Mouse (Mus musculus) megakaryocyte progenitor cell, adult 5-6 weeks (primary cell): Measurements from ENCODE around the gene Tnfrsf9. TPM values are rescaled to one million over a fixed set of nuclear protein-coding genes. Genes with fewer than 3 reads are reported as not detected.

Experiments used
- ATAC-seq: replicated peaks from 2 replicates; pipeline ENCODE4 v1.8.0; 2016; ENCODE audit warnings: mild to moderate bottlenecking, moderate TSS enrichment, inconsistent platforms; ENCODE audit not compliant: poor library complexity
- total RNA-seq, 2 experiments: library from RNA; stranded (forward) in 1 of 2; stranded (reverse) in 1 of 2; fragments of 157-497, 149-512 nt in 1 of 2; fragments of 200-1000 nt in 1 of 2; gene quantifications; 2 replicates each; pipeline versions ENCODE4 v1.2.3 to v1.2.4; 2015 to 2017

Tnfrsf9 gene
- total RNA-seq, 2 experiments from 2014 or later, result not detected

DNA sequence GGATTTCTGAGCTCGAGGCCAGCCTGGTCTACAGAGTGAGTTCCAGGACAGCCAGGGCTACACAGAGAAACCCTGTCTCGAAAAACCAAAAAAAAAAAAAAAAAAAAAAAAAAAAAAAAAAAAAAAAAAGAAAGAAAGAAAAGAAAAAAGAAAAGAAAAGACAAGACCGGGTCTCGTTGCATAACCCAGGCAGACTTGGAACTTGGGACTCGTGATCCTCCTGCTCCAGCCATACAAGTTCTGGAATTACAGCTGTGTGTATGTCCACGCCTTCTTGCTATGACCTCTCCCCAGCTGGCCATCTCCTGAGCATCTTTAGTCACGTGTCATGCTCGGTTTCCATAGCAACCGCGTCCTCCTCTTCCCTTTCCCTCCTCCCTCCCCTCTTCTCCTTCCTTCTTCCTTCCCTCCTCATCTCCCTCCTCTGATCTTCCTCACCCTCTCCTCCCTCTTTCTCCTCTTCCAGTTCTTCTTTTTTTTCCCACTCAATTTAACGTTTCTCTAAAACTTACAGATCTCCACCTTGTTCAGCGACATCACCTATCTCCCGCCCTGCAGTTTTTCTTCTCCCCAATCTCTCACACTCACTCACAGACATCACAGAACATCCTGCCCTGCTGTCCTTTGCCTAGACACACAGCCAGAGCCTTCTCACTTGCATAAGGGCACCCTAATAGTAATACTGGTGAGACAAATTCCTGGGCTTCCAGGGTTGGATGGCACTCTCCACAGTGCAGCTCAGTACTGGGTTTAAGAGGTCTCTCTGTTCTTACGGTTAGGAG, 12.8 kb downstream of the Tnfrsf9 start:
- 0 out of 2 replicates have a peak, but pooled peaks have one; percentile 24 for ATAC-seq

DNA sequence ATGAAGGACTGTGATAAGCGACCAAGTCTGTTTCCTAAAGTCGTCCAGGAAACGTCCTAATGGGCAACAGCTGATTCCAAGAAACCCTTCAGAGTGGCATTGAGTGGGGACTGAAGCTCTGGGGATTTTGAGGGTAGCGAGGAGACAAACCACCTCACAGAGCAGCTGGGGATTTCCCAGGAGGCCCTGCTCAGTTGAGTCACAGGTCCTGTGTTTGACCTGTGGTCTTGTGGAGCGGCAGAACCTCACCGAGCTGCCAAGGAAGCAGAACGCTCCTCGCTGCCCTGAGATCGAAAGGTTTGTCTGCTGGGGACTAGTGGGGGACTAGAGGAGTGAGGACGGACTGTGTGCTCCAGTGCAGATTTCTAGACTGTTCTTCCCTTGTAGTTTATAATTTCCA, 13.4 kb downstream of the Tnfrsf9 start:
- ATAC-seq, result no peak

DNA sequence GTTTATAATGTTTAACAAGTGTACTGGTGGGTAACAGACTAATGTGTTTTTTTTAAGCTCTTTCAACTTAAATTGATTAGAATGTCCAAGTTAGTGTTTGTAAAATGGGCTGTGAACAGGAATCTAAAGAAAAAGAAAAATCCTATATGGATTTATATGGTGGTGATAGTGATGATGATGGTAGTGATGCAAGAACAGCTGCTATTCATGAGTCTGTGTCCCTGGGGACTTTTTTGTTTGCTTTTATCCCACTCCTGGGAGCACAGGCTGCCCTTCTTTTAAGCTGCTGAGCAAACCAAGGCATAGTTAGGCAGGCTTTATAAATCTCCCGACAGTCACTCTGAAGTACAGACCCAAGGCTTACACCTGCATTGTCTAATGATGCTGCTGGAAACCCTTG, 19.1 kb downstream of the Tnfrsf9 start:
- no peak for ATAC-seq

DNA sequence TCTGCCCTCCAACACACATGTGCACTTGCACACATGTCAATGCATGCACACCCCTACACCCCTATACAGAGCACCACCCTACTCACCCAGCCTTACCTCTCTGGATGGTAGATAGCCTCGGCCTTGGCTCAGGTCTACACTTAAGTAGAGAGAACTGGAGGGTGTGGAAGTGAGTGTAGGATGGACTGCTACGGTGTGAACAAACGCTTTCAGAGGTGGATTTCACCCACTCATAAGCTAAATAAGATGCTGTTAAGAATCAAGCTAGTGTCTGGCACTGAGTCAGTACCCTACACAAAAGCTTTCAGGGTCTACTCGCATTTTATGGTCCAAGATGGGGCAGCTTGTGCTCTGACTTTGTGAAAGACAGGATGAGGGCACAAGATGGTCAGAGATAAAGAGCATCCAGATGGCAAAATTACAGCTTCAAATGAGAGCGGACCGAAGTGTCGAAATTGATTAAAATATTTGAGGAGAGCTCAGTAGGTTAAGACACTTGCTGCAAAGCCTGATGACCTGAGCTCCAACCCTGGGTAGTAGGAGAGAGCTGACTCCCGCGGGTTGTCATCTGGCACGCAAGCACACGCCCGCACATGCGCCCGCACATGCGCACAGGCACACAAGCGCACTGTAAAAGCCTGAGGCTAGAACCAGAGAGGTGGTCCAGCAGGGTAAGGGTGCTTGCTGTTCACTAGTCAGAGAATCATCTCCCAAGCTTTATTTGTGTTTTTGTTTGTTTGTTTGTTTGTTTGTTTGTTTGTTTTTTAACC, 23.1 kb downstream of the Tnfrsf9 start:
- ATAC-seq, result no peak

DNA sequence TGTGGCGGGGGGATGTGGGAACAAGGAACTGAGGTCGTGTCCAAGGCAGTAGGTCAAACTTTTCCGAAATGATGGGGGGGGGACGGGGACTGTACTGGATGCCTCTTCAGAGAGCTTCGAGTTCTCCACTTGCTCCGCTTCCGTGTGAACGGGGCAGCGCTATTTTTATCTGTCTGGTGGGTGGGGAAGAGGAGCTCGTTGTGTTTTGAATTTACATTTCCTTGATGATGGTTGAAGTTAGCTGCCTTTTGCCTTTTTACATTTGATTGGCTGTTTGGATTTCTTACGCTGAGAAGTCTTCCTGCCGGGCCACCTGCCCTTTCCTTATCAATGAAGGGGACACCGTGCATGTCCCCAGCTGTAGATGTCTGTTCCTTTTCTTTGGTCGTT, 23.7 kb downstream of the Tnfrsf9 start:
- 0 out of 2 replicates have a peak, but pooled peaks have one; percentile 31 for ATAC-seq

DNA sequence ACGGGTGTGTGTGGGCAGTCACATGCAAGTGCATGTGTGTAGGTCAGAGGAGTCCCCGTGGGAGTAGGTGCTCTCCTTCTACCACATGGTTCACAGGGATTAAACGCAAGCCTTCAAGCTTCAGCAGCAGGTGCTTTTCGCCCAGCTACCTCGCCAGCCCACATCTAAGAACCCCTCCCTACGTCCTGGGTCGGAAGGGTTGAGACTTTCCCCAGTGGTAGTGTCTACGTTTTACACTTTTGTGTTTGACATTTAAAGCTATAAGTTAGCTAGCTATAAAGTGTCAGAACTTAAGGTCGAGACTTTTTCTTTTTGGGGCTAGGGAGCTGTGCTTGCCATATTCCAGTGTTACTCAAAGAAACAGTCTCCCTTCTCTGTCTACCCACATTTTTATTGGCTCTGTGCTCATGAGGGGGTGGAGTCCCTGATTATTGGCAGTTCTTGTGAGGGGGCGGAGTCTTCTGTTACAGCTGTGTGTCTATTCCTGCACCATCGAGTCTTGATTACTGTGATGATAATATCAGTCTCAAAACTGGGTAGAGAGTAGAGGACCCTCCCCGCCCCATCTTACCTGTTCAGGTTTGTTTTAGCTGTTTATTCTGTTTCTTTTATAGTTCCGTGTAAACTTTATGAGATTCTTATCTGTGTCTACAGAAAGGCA, 25.8 kb downstream of the Tnfrsf9 start:
- ATAC-seq, result no peak

DNA sequence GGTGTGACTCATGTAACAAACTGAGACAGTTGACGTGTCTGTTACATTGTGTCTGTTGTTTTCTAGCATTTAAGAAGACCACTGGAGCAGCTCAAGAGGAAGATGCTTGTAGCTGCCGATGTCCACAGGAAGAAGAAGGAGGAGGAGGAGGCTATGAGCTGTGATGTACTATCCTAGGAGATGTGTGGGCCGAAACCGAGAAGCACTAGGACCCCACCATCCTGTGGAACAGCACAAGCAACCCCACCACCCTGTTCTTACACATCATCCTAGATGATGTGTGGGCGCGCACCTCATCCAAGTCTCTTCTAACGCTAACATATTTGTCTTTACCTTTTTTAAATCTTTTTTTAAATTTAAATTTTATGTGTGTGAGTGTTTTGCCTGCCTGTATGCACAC, 30.3 kb downstream of the Tnfrsf9 start:
- ATAC-seq, result no peak

DNA sequence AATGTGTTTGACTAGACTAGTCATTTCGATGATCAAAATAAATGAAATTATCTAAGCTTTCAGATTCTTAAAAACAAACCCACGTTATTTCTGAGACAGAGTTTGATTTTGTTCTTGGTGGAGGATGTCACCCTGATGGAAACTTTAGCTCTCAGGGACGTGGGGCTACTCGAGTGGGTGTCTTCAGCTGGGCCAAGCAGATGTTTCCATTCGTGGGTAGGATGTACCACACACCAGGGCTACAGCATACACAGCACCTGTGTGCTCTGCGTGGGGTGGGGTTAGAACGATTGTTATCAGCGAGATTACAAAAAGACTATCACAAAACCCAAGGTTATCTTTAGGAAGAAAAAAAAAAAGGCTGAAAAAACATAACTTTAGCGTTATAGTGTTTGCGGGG, 36.6 kb downstream of the Tnfrsf9 start:
- no peak for ATAC-seq

DNA sequence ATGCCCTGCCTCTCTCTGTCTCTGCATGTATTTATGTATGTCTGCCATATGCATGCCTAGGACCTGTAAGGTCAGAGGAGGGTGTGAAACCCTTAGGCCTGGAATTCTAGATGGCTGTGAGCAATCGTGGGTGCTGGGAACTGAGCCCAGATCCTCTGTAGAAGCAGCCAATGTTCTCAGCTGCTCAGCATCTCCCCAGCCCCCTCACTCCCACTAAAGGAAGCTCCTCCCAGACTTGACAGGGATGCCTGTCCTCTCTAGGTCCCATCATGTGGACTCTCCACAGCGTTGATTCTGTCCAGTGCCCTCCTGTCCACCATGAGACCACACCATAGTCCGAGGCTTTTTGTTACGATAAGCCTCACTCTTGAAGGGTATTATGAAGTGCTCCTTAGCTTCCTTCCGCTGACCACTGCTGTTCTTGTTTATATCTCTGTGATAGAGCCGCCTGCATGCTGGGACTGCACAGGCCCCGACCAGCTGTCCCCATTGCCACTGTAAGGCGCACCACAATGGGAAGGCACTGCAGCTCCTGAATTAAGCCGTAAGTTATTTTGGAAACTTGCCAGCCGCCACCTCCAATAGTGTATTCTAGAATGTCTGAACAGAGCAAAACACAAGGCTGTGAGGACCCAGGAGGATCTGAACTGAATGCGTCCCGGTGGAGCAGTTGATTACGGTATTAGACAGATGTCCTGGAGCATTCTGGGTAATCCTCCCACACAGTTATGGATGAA, 42.2 kb downstream of the Tnfrsf9 start:
- ATAC-seq, result no peak

DNA sequence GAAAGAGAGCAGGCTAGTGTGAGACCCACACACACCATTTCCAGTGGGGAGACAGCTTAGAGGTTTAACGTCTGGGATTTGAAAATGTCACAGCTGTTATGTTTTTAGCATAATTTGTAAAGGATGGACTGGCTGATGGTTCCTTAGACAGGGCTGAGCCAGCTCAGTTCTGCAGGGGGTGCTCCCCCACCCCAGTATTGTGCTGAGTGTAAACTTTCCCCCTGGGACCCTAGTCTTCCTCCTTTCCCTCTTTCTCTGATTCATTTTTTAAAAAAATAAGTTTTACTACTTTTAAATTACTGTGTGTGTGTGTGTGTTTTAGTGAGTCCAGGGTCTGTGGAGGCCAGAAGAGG, 42.7 kb downstream of the Tnfrsf9 start:
- ATAC-seq, result no peak

DNA sequence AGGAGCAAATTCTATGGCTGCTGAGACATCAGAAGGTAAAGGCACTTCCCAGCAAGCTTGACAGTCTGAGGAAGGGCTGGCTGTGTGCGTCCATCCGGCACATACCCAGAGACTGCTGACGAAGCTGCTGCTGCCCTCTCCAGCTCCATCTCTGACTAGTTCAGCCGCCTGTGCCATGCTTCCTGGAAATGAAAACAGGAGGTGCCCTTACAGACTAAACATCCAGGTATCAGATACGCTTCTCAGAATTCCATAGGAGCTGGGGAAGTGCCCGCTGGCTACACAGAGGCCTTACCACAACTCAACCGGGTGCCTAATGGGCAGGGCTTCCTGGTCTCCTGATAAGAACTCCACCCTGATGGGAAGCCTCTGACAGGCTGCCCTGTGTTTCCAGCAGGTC, 44.2 kb downstream of the Tnfrsf9 start:
- ATAC-seq, result no peak

DNA sequence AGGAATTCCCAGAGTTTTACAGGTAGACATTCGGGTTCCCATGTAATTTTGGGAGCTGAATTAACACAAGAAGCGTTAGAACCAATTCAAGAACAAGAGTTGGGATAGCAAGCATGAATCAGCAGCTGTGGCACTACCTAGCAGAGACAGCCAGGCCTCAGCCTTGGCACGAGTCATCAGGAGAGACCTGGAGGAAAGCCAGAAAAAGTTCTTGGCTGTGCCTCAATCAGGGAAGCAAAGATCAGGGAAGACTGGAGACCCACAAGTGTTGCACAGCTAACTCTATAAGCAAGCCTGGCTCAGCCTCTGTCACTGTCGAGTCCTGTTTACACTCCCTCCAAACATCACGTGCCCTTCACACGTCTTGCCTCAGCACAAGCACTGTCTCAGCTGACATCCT, 47.9 kb downstream of the Tnfrsf9 start:
- ATAC-seq, result no peak

DNA sequence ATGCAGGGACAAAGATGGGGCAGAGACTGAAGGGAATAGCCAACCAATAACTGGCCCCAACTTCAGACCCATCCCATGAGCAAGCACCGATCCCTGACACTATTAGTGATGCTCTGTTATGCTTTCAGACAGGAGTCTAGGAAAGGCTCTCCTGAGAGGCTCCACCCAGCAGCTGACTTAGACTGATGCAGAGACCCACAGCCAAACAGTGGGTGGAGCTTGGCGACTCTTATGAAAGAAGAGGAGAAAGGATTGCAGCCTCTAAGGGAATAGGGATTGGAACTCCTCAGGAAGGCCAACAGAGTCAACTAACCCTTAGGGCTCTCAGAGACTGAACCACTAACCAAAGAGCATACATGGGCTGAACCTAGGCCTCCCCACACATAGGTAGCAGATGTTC, 49.3 kb downstream of the Tnfrsf9 start:
- no peak for ATAC-seq

DNA sequence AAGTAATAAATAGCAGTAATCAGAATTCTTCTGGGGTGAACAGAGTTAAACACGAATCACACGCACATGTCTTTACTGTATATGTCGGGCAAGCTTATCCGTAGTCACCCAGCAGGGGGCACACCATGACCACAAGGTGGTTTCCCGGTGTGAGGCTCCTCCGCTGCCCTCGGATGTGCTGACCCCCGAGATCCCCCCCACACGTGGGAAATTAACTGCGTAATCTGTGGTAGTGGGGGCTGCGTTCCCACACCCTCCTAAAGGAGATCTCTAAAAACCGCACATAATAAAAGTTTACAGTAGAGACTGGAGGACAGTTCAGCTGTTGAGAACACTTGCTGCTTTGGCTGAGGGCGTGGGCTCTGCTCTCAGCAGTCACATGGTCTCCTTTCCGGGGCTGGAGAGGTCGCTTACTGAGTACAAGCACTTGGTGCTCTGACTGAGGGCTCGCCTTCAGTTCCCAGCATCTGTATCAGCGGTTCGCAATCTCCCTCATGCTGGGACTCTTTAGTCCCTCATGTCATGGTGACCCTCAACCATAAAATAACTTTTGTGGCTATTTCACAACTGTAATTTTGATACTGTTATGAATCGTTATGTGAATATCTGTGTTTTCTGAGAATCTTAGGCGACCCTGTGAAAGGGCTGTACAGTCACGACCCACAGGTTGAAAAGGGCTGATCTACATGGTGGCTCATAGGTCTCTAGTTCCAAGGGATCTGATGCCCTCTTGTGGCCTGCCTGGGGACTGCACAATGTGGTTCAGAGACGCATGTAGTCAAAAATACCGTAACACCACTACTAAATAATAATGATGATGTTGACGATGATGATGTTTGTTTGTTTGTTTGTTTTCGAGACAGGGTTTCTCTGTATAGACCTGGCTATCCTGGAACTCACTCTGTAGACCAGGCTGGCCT, 50.5 kb downstream of the Tnfrsf9 start:
- peak; percentile 90 for ATAC-seq

DNA sequence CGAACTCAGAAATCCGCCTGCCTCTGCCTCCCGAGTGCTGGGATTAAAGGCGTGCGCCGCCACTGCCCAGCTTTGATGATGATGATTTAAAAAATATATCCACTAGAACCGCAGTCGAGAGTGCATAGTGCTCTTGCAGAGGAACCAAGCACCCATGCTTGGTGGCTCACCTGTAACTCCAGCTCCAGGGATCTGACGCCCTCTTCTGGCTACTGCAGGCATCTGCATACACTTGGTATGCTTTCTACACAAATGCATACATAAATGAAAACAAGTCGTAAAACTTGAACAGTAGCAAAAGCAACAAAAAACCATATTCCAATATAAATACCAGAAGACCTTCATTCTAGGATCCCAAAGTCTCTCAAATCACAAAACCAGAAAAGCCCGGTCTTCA, 51.2 kb downstream of the Tnfrsf9 start:
- ATAC-seq, result no peak

DNA sequence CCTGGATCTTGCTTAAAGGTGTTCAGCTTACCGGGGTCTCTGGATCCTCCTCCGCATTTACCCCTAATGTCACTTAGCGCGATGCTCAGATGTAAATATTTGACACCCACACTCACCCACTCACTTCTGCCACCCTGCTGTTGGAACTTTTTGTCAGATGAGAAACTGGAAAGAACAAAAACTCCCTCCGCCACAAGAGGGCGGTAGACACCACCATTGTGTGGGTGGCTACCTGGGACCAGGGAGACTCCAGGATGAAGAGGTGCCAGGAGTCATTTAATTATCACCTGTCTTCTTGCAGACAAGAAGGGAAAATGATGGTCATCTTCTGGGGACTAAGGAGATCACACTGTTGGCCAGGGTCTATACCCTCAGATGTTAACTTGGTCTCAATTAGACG, 52.2 kb downstream of the Tnfrsf9 start:
- peak; percentile 53 for ATAC-seq

DNA sequence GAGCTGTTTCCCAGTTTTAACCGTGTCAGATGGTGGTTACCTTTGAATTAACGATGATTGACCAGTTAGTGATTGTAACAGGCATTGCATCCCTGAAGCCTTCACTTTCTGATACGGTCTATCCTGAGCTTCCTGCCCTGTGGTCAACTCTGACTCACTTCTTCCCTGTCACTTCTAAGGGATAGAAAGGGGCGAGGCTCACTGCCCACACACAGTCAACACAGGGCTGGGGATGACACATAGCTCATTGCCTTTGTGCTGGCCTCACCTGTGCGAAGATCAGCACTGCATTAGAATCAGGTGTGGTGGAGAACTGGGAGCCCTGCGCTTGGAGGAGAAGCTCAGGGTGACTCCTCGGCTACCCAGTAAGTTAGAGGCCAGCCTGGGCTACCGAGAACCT, 54.6 kb downstream of the Tnfrsf9 start:
- ATAC-seq, result no peak

DNA sequence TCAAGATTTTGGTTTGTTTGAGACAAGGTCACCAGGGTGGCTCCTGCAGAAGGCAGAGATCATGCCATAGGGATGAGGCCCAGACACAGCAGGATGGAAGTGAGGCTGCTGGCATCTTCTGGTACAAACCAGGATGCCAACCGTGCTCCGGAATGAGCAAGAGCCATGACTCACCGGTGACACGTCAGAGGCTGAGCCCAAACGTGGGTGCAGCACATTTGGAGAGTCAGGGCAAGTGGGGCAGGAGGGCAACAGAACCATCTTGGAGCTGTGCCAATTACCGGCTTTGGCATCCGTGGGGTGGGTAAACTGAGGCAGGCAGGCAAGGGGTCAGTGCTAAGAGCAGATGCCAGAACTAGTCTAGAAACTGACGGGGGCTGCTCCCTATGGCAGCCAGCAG, 58.9 kb downstream of the Tnfrsf9 start:
- ATAC-seq, result no peak

DNA sequence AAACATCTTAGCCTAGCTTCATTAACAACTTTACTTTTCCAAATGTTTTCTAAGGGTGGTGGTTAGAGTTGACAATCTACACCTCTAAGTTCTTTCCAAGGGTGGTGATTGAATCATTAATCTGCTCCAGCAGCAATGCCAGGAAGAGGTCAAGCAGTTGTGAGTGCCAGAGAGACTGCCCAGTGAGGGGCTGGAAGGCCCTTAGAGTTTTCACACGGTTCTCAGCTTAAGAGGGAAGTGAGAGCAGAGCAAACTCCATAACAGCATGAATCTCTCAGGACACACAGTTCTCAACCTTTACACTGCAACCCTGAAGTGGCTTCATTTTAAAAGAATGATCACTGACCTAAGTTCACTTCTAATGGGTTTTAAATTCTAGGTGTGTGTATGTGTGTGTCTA, 60.8 kb downstream of the Tnfrsf9 start:
- ATAC-seq, result no peak
